In genomic region chr1:166130224-166130860, GRCm38 (mm10) we compare ENCODE assay signal across 20 mouse cellular contexts. TPM values are rescaled to one million over a fixed set of nuclear protein-coding genes. Genes with fewer than 3 reads are reported as not detected.
DNase-seq lines count a peak whose midpoint lies in the region; ATAC-seq and TF ChIP-seq lines count a peak whose summit lies in the region.
"Had no signal": no experiment of that assay in that cellular context is flagged by ENCODE, and none has a peak within 500 bp of the region (broad histone marks: within the 10 kb centered on the region; RNA-seq: fewer than 3 reads in every experiment).

TSS of gene Gpa33 (plus strand) at chr1:166130238.

- DNase-seq in heart, embryonic 10.5 days (ENCODE audit: low spot score), result no peak
- DNase-seq in heart, adult 9 months (ENCODE audit: low spot score in 2 of 2), result no peak
- DNase-seq in urinary bladder, adult 18-20 months (ENCODE audit: low spot score in 2 of 2), result peak; percentile 78 to 84
- DNase-seq in urinary bladder, postnatal 4 days (ENCODE audit: low spot score in 2 of 2), result no peak
- peak; percentile 60 for DNase-seq in urinary bladder, postnatal 25 days (ENCODE audit: low spot score)
- DNase-seq in yolk sac, embryonic 10.5 days (ENCODE audit: low spot score), result no peak
- DNase-seq in left cerebral cortex, adult 2 months (ENCODE audit: extremely low spot score in 1 of 2, low spot score in 2 of 2), result no peak
- DNase-seq: adrenal gland, postnatal 25 days; kidney, adult 18-20 months; lung, postnatal 4 days; retina, postnatal 1 day; thymus, adult 2 months had no signal

- H3K27me3 ChIP-seq in heart, embryonic 10.5 days (ENCODE audit: insufficient read depth, poor library complexity, severe bottlenecking), result no peaks in the 10 kb centered on the region
- no peaks in the 10 kb centered on the region for H3K27me3 ChIP-seq in intestine, postnatal 0 days (replicated peaks; ENCODE audit: control insufficient read depth, insufficient read depth, low read length)

- ATAC-seq in intestine, postnatal 0 days, result peak; percentile 99
- ATAC-seq: midbrain, embryonic 16.5 days had no signal

- no peak for TF ChIP-seq CTCF in intestine, postnatal 0 days (IDR thresholded peaks at IDR 0.05; ENCODE audit: low read depth)
- TF ChIP-seq CTCF in left cerebral cortex, adult 2 months (IDR thresholded peaks at IDR 0.05), result no peak

- H3K36me3 ChIP-seq in heart, embryonic 10.5 days, result peaks cover 6% of the 10 kb centered on the region
- H3K36me3 ChIP-seq in intestine, postnatal 0 days (ENCODE audit: control insufficient read depth, insufficient read depth), result no peaks in the 10 kb centered on the region

- peaks cover 67% of the 10 kb centered on the region for H3K4me1 ChIP-seq in heart, embryonic 10.5 days
- peaks cover 7% of the 10 kb centered on the region for H3K4me1 ChIP-seq in intestine, postnatal 0 days (replicated peaks; ENCODE audit: control insufficient read depth, insufficient read depth, low read length)

- peak within 1 kb of the TSS; percentile 57 for H3K9ac ChIP-seq in intestine, postnatal 0 days (ENCODE audit: low read depth, low read length)
- H3K9ac ChIP-seq: liver, embryonic 14.5 days had no signal

- peak within 1 kb of the TSS; percentile 92 for H3K27ac ChIP-seq in heart, embryonic 10.5 days
- H3K27ac ChIP-seq in intestine, postnatal 0 days (ENCODE audit: low read depth, low read length), result peak within 1 kb of the TSS; percentile 85
- no peak within 1 kb of the TSS for H3K27ac ChIP-seq in left cerebral cortex, adult 2 months
- H3K27ac ChIP-seq: liver, embryonic 14.5 days had no signal

- WGBS in heart, embryonic 10.5 days, result 79% methylated on average over 5 of the region's 5 CpGs
- 33% methylated on average over 5 of the region's 5 CpGs for WGBS in intestine, postnatal 0 days

- H3K4me3 ChIP-seq in heart, embryonic 10.5 days, result no peak within 1 kb of the TSS
- H3K4me3 ChIP-seq in intestine, postnatal 0 days (ENCODE audit: low read depth, low read length), result peak within 1 kb of the TSS; percentile 46
- H3K4me3 ChIP-seq in left cerebral cortex, adult 2 months, result no peak within 1 kb of the TSS
- H3K4me3 ChIP-seq: erythroblast, embryonic 14.5 days had no signal

- H3K9me3 ChIP-seq in heart, embryonic 10.5 days, result no peaks in the 10 kb centered on the region
- H3K9me3 ChIP-seq in intestine, postnatal 0 days (ENCODE audit: control insufficient read depth), result no peaks in the 10 kb centered on the region

- intact Hi-C loops in left cerebral cortex, adult 2 months (cut with DNase I), result no loop called here

- H3K4me2 ChIP-seq in intestine, postnatal 0 days (replicated peaks; ENCODE audit: low read depth), result peak within 1 kb of the TSS; percentile 66

RNA-seq across cellular contexts. Expression of gene Gpa33, which starts in this region (rescaled TPM):
- polyA plus RNA-seq in heart, embryonic 10.5 days (2016; fragmentation: Nextera tagmentation; extraction: Ambion mirVana), result 0.15 and 0.20 TPM in 2 replicates
- 136 and 161 TPM in 2 replicates for polyA plus RNA-seq in intestine, postnatal 0 days (2015; fragmentation: Nextera tagmentation; extraction: Ambion mirVana)
- not detected for total RNA-seq in left cerebral cortex, adult 2 months (2021)
- total RNA-seq: hematopoietic stem cell, adult 5-6 weeks; left cerebral cortex, postnatal 25 days had no signal
- polyA plus RNA-seq: erythroblast, embryonic 14.5 days; neural tube, embryonic 14.5 days; spleen, adult 2 months had no signal

Comparison
In these comparisons a context has a peak if more than half of its experiments do, and no peak if none do; other contexts are left out.
1. RNA of gene Gpa33 (polyA plus RNA-seq): 136 to 161 TPM in intestine, postnatal 0 days; 0.15 to 0.20 TPM in heart, embryonic 10.5 days; every median in the first group is over 100 times any median in the second.
2. DNase-seq: peak in urinary bladder, adult 18-20 months (2 of 2) and urinary bladder, postnatal 25 days (single experiment); none in heart, embryonic 10.5 days (single experiment), heart, adult 9 months (0 of 2), urinary bladder, postnatal 4 days (0 of 2), yolk sac, embryonic 10.5 days (single experiment) and left cerebral cortex, adult 2 months (0 of 2).